Mouse (Mus musculus) hindbrain, postnatal 0 days (tissue): ENCODE results near the gene Tiam1. TPM values are rescaled to one million over a fixed set of nuclear protein-coding genes. Genes with fewer than 3 reads are reported as not detected.

ENCODE experiments used
- ATAC-seq: fragments of 200-750 bp; cut with Nextera tagmentation; 2 replicates; pipeline ENCODE4 v1.8.0; 2017; ENCODE audit warnings: mild to moderate bottlenecking, moderate TSS enrichment, moderate library complexity
- DNase-seq: peaks from one replicate; pipeline ENCODE4 v3.0.0-alpha.2; 2015; ENCODE audit warnings: low spot score
- H3K27ac ChIP-seq: fragments of 300-500 bp; sonication (generic); 2 replicates; pipeline ENCODE4 v1.5.1; 2014; ENCODE audit warnings: mild to moderate bottlenecking
- H3K27me3 ChIP-seq: fragments of 300-500 bp; sonication (generic); 2 replicates; pipeline ENCODE4 v1.6.1; 2014; ENCODE audit warnings: low read length, mixed read lengths; ENCODE audit not compliant: insufficient read depth
- H3K36me3 ChIP-seq: fragments of 300-500 bp; sonication (generic); 2 replicates; pipeline ENCODE4 v1.6.1; 2014; ENCODE audit warnings: low read length, mixed read lengths; ENCODE audit not compliant: insufficient read depth
- H3K4me1 ChIP-seq: fragments of 300-500 bp; sonication (generic); 2 replicates; pipeline ENCODE4 v1.6.1; 2014; ENCODE audit warnings: antibody characterized with exemption, low read length, mixed read lengths; ENCODE audit not compliant: insufficient read depth
- H3K4me2 ChIP-seq: fragments of 300-500 bp; sonication (generic); 2 replicates; pipeline ENCODE4 v1.6.1; 2014; ENCODE audit warnings: low read depth, mild to moderate bottlenecking, low read length, moderate library complexity, mixed read lengths
- H3K4me3 ChIP-seq: fragments of 300-500 bp; sonication (generic); 2 replicates; pipeline ENCODE4 v1.5.1; 2014; ENCODE audit warnings: low read length
- H3K9ac ChIP-seq: fragments of 300-500 bp; sonication (generic); replicated peaks from 2 replicates; pipeline ENCODE4 v1.6.1; 2014; ENCODE audit warnings: mild to moderate bottlenecking, low read length, moderate library complexity, mixed read lengths
- H3K9me3 ChIP-seq: fragments of 300-500 bp; sonication (generic); 2 replicates; pipeline ENCODE4 v1.6.1; 2016; ENCODE audit warnings: low read length, mixed read lengths
- CTCF ChIP-seq: IDR thresholded peaks from 2 replicates; pipeline ENCODE4 v1.5.1; 2016; ENCODE audit warnings: antibody characterized with exemption, control low read depth, low read depth
- WGBS: fragments of 180-500 bp; shearing (Covaris S2); extraction: QIAGEN DNeasy Blood & Tissue Kit; methylation state at CpG from one replicate; pipeline ENCODE4 v1.1.7; 2014; 5-methylcytosine and 5-hydroxymethylcytosine counted together
- polyA plus RNA-seq: library from polyadenylated mRNA; unstranded; fragments of >200 nt; fragmentation: Nextera tagmentation; extraction: Ambion mirVana; gene quantifications from 2 replicates; pipeline ENCODE4 v1.2.1, GENCODE M21; 2015
- total RNA-seq: library from RNA; depleted of rRNA; stranded (reverse); fragments of >200 nt; gene quantifications from 2 replicates; pipeline ENCODE4 v1.2.3, GENCODE M21; 2014

Tiam1 gene
- total and polyA plus RNA-seq, 2 experiments from 2014 or later: 15.1 to 26.2 TPM

- H3K4me1 ChIP-seq: 0 out of 2 replicates have a peak, but pooled peaks cover 4% of the 10 kb centered on the region
- DNase-seq (no peak), ATAC-seq (no peak)
- WGBS: 66% methylated on average over 9 of the region's 9 CpGs
- H3K27ac ChIP-seq: no peak overlapping the region
- H3K36me3 ChIP-seq: no peaks in the 10 kb centered on the region
- H3K4me3 ChIP-seq: no peak overlapping the region
- no peak overlapping the region for H3K4me2 ChIP-seq
- H3K9ac ChIP-seq: no peak overlapping the region
- H3K9me3 ChIP-seq: no peaks in the 10 kb centered on the region
- no peak for TF ChIP-seq CTCF
- no peaks in the 10 kb centered on the region for H3K27me3 ChIP-seq
Measured at GRCm38 (mm10) chr16:89907651-89908050, 235.9 kb downstream of the Tiam1 start.

DNA sequence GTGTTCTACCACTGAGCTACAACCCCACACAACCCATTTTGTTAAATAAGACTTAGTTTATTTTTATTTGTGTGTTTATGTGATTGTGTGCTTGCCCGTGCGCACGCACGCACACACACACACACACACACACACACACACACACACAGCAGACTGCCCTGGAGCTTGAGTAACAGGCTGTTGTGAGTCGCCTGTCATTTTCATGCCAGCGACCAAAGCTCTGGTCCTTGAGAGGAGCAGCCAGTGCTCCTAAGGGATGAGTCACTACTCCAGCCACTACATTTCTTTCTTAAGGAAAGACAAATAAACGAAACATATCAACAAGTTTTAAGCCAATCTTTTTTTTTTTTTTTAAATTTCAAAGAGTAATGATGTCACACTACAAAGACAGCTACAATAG, 236.7 kb downstream of the Tiam1 start:
- Histone ChIP-seq H3K4me2 (no peak overlapping the region), H3K4me3 (no peak overlapping the region), H3K9me3 (no peaks in the 10 kb centered on the region), H3K27me3 (no peaks in the 10 kb centered on the region), H3K27ac (no peak overlapping the region), H3K36me3 (no peaks in the 10 kb centered on the region), H3K9ac (no peak overlapping the region), H3K4me1 (0 out of 2 replicates have a peak, but pooled peaks cover under 1% of the 10 kb centered on the region)
- TF ChIP-seq CTCF: no peak
- 90% methylated on average over 7 of the region's 7 CpGs for WGBS
- ATAC-seq: no peak
- DNase-seq: no peak

GRCm38 (mm10) chr16:89905730-89906305, 237.8 kb downstream of the Tiam1 start:
- WGBS: 85% methylated on average over 1 of the region's 1 CpGs
- no peaks in the 10 kb centered on the region for H3K36me3 ChIP-seq
- H3K4me3 ChIP-seq: no peak overlapping the region
- no peak for TF ChIP-seq CTCF
- H3K27ac ChIP-seq: no peak overlapping the region
- no peak overlapping the region for H3K4me2 ChIP-seq
- ATAC-seq (no peak), DNase-seq (no peak)
- no peaks in the 10 kb centered on the region for H3K9me3 ChIP-seq
- H3K4me1 ChIP-seq: no peaks in the 10 kb centered on the region
- H3K27me3 ChIP-seq: no peaks in the 10 kb centered on the region
- no peak overlapping the region for H3K9ac ChIP-seq

DNA sequence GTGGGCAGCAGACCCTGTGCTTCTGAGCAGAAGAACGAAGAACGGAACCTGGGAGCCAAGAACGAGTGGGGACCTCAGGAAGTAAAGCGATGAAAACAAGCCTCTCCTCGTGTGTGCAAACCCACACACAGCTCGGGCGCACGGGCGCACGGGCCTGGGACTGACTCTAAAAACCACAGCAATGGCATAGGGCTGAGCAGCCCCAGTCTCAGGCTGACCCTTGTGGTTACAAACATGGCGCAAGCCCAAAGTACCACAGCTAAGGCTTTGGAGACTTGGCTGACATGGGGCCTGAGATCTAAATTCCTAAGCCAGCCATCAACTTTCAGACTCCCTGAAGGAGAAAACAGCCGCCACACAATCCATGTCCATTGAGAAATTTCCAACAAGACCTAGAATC, 239.4 kb downstream of the Tiam1 start:
- H3K27ac ChIP-seq: no peak overlapping the region
- H3K4me1 ChIP-seq: no peaks in the 10 kb centered on the region
- no peaks in the 10 kb centered on the region for H3K36me3 ChIP-seq
- ATAC-seq (no peak), DNase-seq (no peak)
- 96% methylated on average over 12 of the region's 12 CpGs for WGBS
- no peak overlapping the region for H3K4me2 ChIP-seq
- H3K9me3 ChIP-seq: no peaks in the 10 kb centered on the region
- H3K9ac ChIP-seq: no peak overlapping the region
- H3K27me3 ChIP-seq: no peaks in the 10 kb centered on the region
- no peak for TF ChIP-seq CTCF
- H3K4me3 ChIP-seq: no peak overlapping the region

DNA sequence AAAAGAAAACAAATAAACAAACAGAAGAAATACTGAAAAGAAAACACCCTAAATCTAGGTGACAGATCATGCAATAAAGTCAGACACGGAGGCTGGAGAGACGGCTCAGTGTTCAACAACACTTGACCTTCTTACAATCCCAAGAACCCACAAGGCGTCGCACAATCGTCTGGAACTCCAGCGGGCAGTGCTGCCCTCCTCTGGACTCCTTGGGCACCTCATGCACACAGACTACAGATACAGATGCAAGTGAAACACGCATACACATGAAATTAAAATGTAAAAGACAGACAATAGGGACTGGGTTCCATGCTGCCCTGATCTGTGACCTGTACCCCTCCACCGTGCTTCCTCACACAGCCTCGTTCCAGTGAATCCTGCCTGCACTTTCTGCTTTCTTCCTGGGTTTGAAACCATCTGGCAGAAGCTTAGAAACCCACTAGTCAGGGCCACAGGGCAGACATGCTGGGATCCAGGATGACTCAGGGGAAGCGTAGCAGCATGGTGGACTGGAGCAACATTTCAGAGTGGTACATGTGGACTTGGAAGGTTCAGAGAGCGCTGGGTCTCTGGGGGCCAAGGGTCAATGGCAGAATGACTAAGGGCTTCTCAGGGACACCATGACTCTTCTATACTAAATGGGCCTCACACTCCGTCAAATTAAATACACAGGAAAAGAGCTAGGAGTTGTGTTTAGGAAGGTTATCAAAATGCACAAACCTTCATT, 240.8 kb downstream of the Tiam1 start:
- no peak overlapping the region for H3K4me2 ChIP-seq
- WGBS: 93% methylated on average over 12 of the region's 12 CpGs
- no peaks in the 10 kb centered on the region for H3K27me3 ChIP-seq
- H3K4me1 ChIP-seq: no peaks in the 10 kb centered on the region
- no peak overlapping the region for H3K27ac ChIP-seq
- no peak overlapping the region for H3K9ac ChIP-seq
- TF ChIP-seq CTCF: peak; percentile 39; the same call in 1 of the 2 replicates
- no peak overlapping the region for H3K4me3 ChIP-seq
- ATAC-seq (no peak), DNase-seq (no peak)
- H3K9me3 ChIP-seq: no peaks in the 10 kb centered on the region
- H3K36me3 ChIP-seq: no peaks in the 10 kb centered on the region

GRCm38 (mm10) chr16:89900681-89901080, 242.9 kb downstream of the Tiam1 start:
- WGBS: 21% methylated on average over 8 of the region's 8 CpGs
- DNase-seq (no peak), ATAC-seq (no peak)
- Histone ChIP-seq H3K4me2 (no peak overlapping the region), H3K27ac (no peak overlapping the region), H3K9me3 (no peaks in the 10 kb centered on the region), H3K27me3 (no peaks in the 10 kb centered on the region), H3K4me3 (no peak overlapping the region), H3K9ac (no peak overlapping the region), H3K4me1 (no peaks in the 10 kb centered on the region), H3K36me3 (no peaks in the 10 kb centered on the region)
- TF ChIP-seq CTCF: no peak

DNA sequence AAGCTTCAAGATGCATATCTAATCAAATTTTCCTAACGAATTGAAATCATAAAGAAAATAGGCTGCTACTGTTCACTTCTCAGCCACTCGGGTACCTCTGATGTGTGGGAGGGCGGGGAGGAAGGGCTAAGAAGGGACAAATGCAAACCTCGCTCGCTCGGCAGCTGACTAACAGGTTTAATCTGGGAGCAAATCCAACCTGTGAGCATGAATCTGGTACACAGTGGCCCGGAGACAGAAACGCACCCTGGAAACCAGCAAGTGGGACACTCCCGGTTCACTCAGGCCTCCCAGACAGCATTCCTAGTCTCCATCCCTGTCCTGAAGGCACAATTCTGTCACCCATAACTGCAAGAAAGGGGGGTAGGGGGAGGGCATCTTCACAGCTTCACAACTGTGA, 244.4 kb downstream of the Tiam1 start:
- no peaks in the 10 kb centered on the region for H3K9me3 ChIP-seq
- H3K4me1 ChIP-seq: no peaks in the 10 kb centered on the region
- no peaks in the 10 kb centered on the region for H3K36me3 ChIP-seq
- H3K4me2 ChIP-seq: no peak overlapping the region
- ATAC-seq (no peak), DNase-seq (no peak)
- H3K9ac ChIP-seq: no peak overlapping the region
- no peak overlapping the region for H3K27ac ChIP-seq
- H3K4me3 ChIP-seq: no peak overlapping the region
- TF ChIP-seq CTCF: no peak
- WGBS: 52% methylated on average over 9 of the region's 9 CpGs
- no peaks in the 10 kb centered on the region for H3K27me3 ChIP-seq
